Mouse (Mus musculus): Measurements from ENCODE around the gene Lrrc4b. TPM values are rescaled to one million over a fixed set of nuclear protein-coding genes. Genes with fewer than 3 reads are reported as not detected.

The Lrrc4b gene
- polyA plus RNA-seq, 2 experiments = 1.6 to 15.3 TPM

- ATAC-seq (ENCODE audit: low FRiP score, low read depth) (peak; percentile 97), DNase-seq (ENCODE audit: low spot score) (peak; percentile 99)
- H3K9me3 ChIP-seq (ENCODE audit: control insufficient read depth, low read length) = no peaks in the 10 kb centered on the region
- peak overlapping the region; percentile 46 for H3K4me2 ChIP-seq (replicated peaks; ENCODE audit: low read depth, low read length, severe bottlenecking)
- WGBS = 3% methylated on average over 27 of the region's 27 CpGs
- H3K27ac ChIP-seq (replicated peaks; ENCODE audit: low read depth, low read length) = no peak overlapping the region
- no peak for TF ChIP-seq POLR2A (IDR thresholded peaks at IDR 0.05; ENCODE audit: borderline replicate concordance, extremely low read depth, insufficient read depth, insufficient read length)
- H3K4me1 ChIP-seq (ENCODE audit: control insufficient read depth, insufficient read depth, low read length) = no peaks in the 10 kb centered on the region
- peak overlapping the region; percentile 33 for H3K4me3 ChIP-seq (replicated peaks; ENCODE audit: low read length)
- peak overlapping the region; percentile 3; the same call in 1 of the 2 replicates for H3K9ac ChIP-seq (ENCODE audit: low read depth, low read length, severe bottlenecking)
- no peaks in the 10 kb centered on the region for H3K36me3 ChIP-seq (ENCODE audit: control insufficient read depth, insufficient read depth, low read length)
- H3K27me3 ChIP-seq (ENCODE audit: control insufficient read depth, insufficient read depth, low read length) = no peaks in the 10 kb centered on the region
These were observed 23.3 kb upstream of the Lrrc4b start for GRCm38 (mm10) chr7:44405346-44406014.

GRCm38 (mm10) chr7:44406015-44406355 is 22.8 kb upstream of the Lrrc4b start:
- no peaks in the 10 kb centered on the region for H3K4me1 ChIP-seq (ENCODE audit: control insufficient read depth, insufficient read depth, low read length)
- no peaks in the 10 kb centered on the region for H3K36me3 ChIP-seq (ENCODE audit: control insufficient read depth, insufficient read depth, low read length)
- peak overlapping the region; percentile 33; the same call in 1 of the 2 replicates for H3K4me3 ChIP-seq (replicated peaks; ENCODE audit: low read length)
- H3K9me3 ChIP-seq (ENCODE audit: control insufficient read depth, low read length) = no peaks in the 10 kb centered on the region
- no peak overlapping the region for H3K27ac ChIP-seq (replicated peaks; ENCODE audit: low read depth, low read length)
- 3% methylated on average over 5 of the region's 5 CpGs for WGBS
- no peak; the same call in 1 of the 2 replicates for ATAC-seq (ENCODE audit: low FRiP score, low read depth)
- no peak for DNase-seq (ENCODE audit: low spot score)
- H3K4me2 ChIP-seq (replicated peaks; ENCODE audit: low read depth, low read length, severe bottlenecking) = no peak overlapping the region
- H3K27me3 ChIP-seq (ENCODE audit: control insufficient read depth, insufficient read depth, low read length) = no peaks in the 10 kb centered on the region
- TF ChIP-seq POLR2A (IDR thresholded peaks at IDR 0.05; ENCODE audit: borderline replicate concordance, extremely low read depth, insufficient read depth, insufficient read length) = no peak
- H3K9ac ChIP-seq (ENCODE audit: low read depth, low read length, severe bottlenecking) = no peak overlapping the region

GRCm38 (mm10) chr7:44411144-44411543 is 17.7 kb upstream of the Lrrc4b start:
- ATAC-seq (ENCODE audit: low FRiP score, low read depth) (no peak), DNase-seq (ENCODE audit: low spot score) (no peak)
- Histone ChIP-seq H3K27ac (replicated peaks; ENCODE audit: low read depth, low read length) (no peak overlapping the region), H3K27me3 (ENCODE audit: control insufficient read depth, insufficient read depth, low read length) (no peaks in the 10 kb centered on the region), H3K9ac (ENCODE audit: low read depth, low read length, severe bottlenecking) (no peak overlapping the region), H3K9me3 (ENCODE audit: control insufficient read depth, low read length) (no peaks in the 10 kb centered on the region), H3K36me3 (ENCODE audit: control insufficient read depth, insufficient read depth, low read length) (no peaks in the 10 kb centered on the region), H3K4me3 (replicated peaks; ENCODE audit: low read length) (no peak overlapping the region), H3K4me2 (replicated peaks; ENCODE audit: low read depth, low read length, severe bottlenecking) (no peak overlapping the region), H3K4me1 (ENCODE audit: control insufficient read depth, insufficient read depth, low read length) (no peaks in the 10 kb centered on the region)
- TF ChIP-seq POLR2A (IDR thresholded peaks at IDR 0.05; ENCODE audit: borderline replicate concordance, extremely low read depth, insufficient read depth, insufficient read length) = no peak
- 79% methylated on average over 4 of the region's 4 CpGs for WGBS

- TF ChIP-seq POLR2A (IDR thresholded peaks at IDR 0.05; ENCODE audit: borderline replicate concordance, extremely low read depth, insufficient read depth, insufficient read length) = no peak
- no peak overlapping the region for H3K4me2 ChIP-seq (replicated peaks; ENCODE audit: low read depth, low read length, severe bottlenecking)
- ATAC-seq (ENCODE audit: low FRiP score, low read depth) (no peak), DNase-seq (ENCODE audit: low spot score) (no peak)
- no peaks in the 10 kb centered on the region for H3K4me1 ChIP-seq (ENCODE audit: control insufficient read depth, insufficient read depth, low read length)
- 74% methylated on average over 6 of the region's 6 CpGs for WGBS
- H3K9me3 ChIP-seq (ENCODE audit: control insufficient read depth, low read length) = no peaks in the 10 kb centered on the region
- no peaks in the 10 kb centered on the region for H3K36me3 ChIP-seq (ENCODE audit: control insufficient read depth, insufficient read depth, low read length)
- H3K27me3 ChIP-seq (ENCODE audit: control insufficient read depth, insufficient read depth, low read length) = no peaks in the 10 kb centered on the region
- no peak overlapping the region for H3K9ac ChIP-seq (ENCODE audit: low read depth, low read length, severe bottlenecking)
- no peak overlapping the region for H3K27ac ChIP-seq (replicated peaks; ENCODE audit: low read depth, low read length)
- no peak overlapping the region for H3K4me3 ChIP-seq (replicated peaks; ENCODE audit: low read length)
These were observed 15.5 kb upstream of the Lrrc4b start for GRCm38 (mm10) chr7:44413307-44413706.

- ATAC-seq (ENCODE audit: low FRiP score, low read depth) (no peak), DNase-seq (ENCODE audit: low spot score) (no peak)
- H3K9ac ChIP-seq (ENCODE audit: low read depth, low read length, severe bottlenecking) = peak overlapping the region; percentile 43
- no peaks in the 10 kb centered on the region for H3K36me3 ChIP-seq (ENCODE audit: control insufficient read depth, insufficient read depth, low read length)
- H3K4me2 ChIP-seq (replicated peaks; ENCODE audit: low read depth, low read length, severe bottlenecking) = peak overlapping the region; percentile 83
- peak overlapping the region; percentile 58 for H3K4me3 ChIP-seq (replicated peaks; ENCODE audit: low read length)
- H3K27ac ChIP-seq (replicated peaks; ENCODE audit: low read depth, low read length) = no peak overlapping the region
- H3K27me3 ChIP-seq (ENCODE audit: control insufficient read depth, insufficient read depth, low read length) = peaks cover 24% of the 10 kb centered on the region
- TF ChIP-seq POLR2A (IDR thresholded peaks at IDR 0.05; ENCODE audit: borderline replicate concordance, extremely low read depth, insufficient read depth, insufficient read length) = no peak
- 8% methylated on average over 7 of the region's 8 CpGs for WGBS
- H3K9me3 ChIP-seq (ENCODE audit: control insufficient read depth, low read length) = no peaks in the 10 kb centered on the region
- H3K4me1 ChIP-seq (ENCODE audit: control insufficient read depth, insufficient read depth, low read length) = peaks cover 9% of the 10 kb centered on the region
These were observed 1.2 kb upstream of the Lrrc4b start for GRCm38 (mm10) chr7:44427666-44428065.
